Mouse (Mus musculus) adrenal gland, postnatal 36 days (tissue): ENCODE results near the gene Ccdc106. TPM values are rescaled to one million over a fixed set of nuclear protein-coding genes. Genes with fewer than 3 reads are reported as not detected.
"Not testable (repeated sequence)": the region's sequence is repeated elsewhere in the genome, so short reads cannot be mapped to it uniquely, and the experiment has no call there.

ENCODE experiments used
- DNase-seq, 2 experiments: peaks; one replicate each; pipeline ENCODE4 v3.0.0; 2021; ENCODE audit warnings: mixed read lengths in 1 of 2
- total RNA-seq, 2 experiments: library from RNA; stranded (reverse); gene quantifications; 2 replicates each; pipeline ENCODE4 v1.2.3; 2021

Gene Ccdc106
- total RNA-seq, 2 experiments from 2014 or later = 0.96 to 1.4 TPM

- DNase-seq = peak; percentile 96 to 99
These were observed 5.0 kb upstream of the Ccdc106 start, which contains the start of gene Gm44973 for GRCm38 (mm10) chr7:5015118-5016001. Gene Gm44973 (plus strand): TSS chr7:5015496.

- no peak for DNase-seq
These were observed 4.3 kb upstream of the Ccdc106 start for GRCm38 (mm10) chr7:5016057-5016456.

- DNase-seq = no peak
These were observed 3.4 kb upstream of the Ccdc106 start for GRCm38 (mm10) chr7:5016920-5017319.

- DNase-seq = no peak
These were observed 3.0 kb upstream of the Ccdc106 start for GRCm38 (mm10) chr7:5017352-5017751.

GRCm38 (mm10) chr7:5017931-5018330 lies 2.4 kb upstream of the Ccdc106 start:
- DNase-seq = no peak

GRCm38 (mm10) chr7:5019576-5019975 lies 777 bp upstream of the Ccdc106 start:
- DNase-seq = not testable (repeated sequence)

GRCm38 (mm10) chr7:5020685-5021084 lies 332 bp downstream of the Ccdc106 start:
- DNase-seq = no peak

GRCm38 (mm10) chr7:5021197-5021596 lies 844 bp downstream of the Ccdc106 start:
- no peak for DNase-seq

GRCm38 (mm10) chr7:5029543-5029942 lies 9.2 kb downstream of the Ccdc106 start:
- DNase-seq = no peak

- DNase-seq = no peak
These were observed 9.6 kb downstream of the Ccdc106 start for GRCm38 (mm10) chr7:5029946-5030345.

GRCm38 (mm10) chr7:5030554-5031275 lies 10.4 kb downstream of the Ccdc106 start:
- no peak for DNase-seq

GRCm38 (mm10) chr7:5031496-5031895 lies 11.1 kb downstream of the Ccdc106 start:
- no peak for DNase-seq

GRCm38 (mm10) chr7:5033818-5034217 lies 13.5 kb downstream of the Ccdc106 start, which contains the start of gene 4632433K11Rik:
Gene 4632433K11Rik (plus strand): TSS chr7:5034118.
- no peak for DNase-seq

- no peak for DNase-seq
These were observed 15.3 kb downstream of the Ccdc106 start for GRCm38 (mm10) chr7:5035628-5036027.

- DNase-seq = no peak
These were observed 15.8 kb downstream of the Ccdc106 start for GRCm38 (mm10) chr7:5036136-5036535.

- no peak for DNase-seq
These were observed 16.7 kb downstream of the Ccdc106 start for GRCm38 (mm10) chr7:5037026-5037425.

GRCm38 (mm10) chr7:5037467-5037866 lies 17.1 kb downstream of the Ccdc106 start:
- DNase-seq = no peak

- peak; percentile 95 to 97 for DNase-seq
These were observed 17.9 kb downstream of the Ccdc106 start, which contains the start of gene Zfp784 for GRCm38 (mm10) chr7:5038109-5038732. Gene Zfp784 (minus strand): TSS chr7:5038446.

- no peak for DNase-seq
These were observed 18.6 kb downstream of the Ccdc106 start for GRCm38 (mm10) chr7:5038940-5039339.

- DNase-seq = no peak
These were observed 24.6 kb downstream of the Ccdc106 start for GRCm38 (mm10) chr7:5044981-5045380.

GRCm38 (mm10) chr7:5046112-5046511 lies 25.8 kb downstream of the Ccdc106 start:
- no peak for DNase-seq

- DNase-seq = no peak
These were observed 27.0 kb downstream of the Ccdc106 start for GRCm38 (mm10) chr7:5047313-5047712.
